Mouse (Mus musculus): ENCODE results near the gene Eva1c. TPM values are rescaled to one million over a fixed set of nuclear protein-coding genes. Genes with fewer than 3 reads are reported as not detected.

Gene Eva1c
- polyA plus RNA-seq, 1 experiment = 10.6 TPM

DNA sequence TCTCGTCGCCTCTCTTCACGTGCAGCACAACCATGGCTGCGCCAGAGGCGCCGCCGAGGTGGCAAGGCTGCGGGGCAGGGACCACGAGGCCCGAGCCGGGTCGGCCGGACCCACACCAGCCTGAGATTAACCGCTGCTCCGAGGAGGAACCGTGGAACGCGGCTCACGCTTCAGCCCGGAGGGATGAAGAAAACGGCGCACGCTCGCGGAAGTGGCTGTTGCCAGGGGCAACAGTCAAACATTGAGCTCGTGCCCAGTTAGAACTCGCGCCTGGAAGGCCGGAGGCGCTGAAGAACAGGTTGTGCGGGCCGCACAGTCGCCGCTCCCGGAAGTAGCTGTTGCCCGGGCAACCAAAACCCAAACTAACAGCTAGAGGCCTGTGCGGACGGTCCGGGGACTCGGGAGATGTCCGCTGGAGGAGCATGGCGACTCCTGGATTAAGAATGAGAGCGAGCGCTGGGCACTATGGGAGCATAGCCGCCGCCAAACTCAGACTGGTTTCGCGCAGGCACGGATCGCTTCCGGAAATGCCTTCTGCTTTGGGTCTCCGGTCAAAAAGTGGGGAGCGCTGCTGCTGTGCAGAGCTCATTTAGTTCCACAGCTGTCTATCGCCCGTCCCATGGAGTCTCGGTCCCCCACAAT, 108.3 kb downstream of the Eva1c start, which contains the start of gene Cfap298:
Gene Cfap298 (minus strand): TSS at position 428 of the 642 bp plus-strand sequence.
- under 1% methylated on average over 56 of the region's 56 CpGs for WGBS
- peak within 1 kb of the TSS; percentile 72 for H3K4me3 ChIP-seq (replicated peaks; ENCODE audit: control insufficient read depth, low read depth, low read length)
- no peaks in the 10 kb centered on the region for H3K4me1 ChIP-seq (ENCODE audit: control insufficient read depth, insufficient read depth, low read length)
- peak within 1 kb of the TSS; percentile 59; the same call in 1 of the 2 replicates for H3K27ac ChIP-seq (ENCODE audit: control insufficient read depth, insufficient read depth, low read depth, low read length, poor library complexity)
- TF ChIP-seq CTCF (IDR thresholded peaks at IDR 0.05; ENCODE audit: control insufficient read depth, insufficient read depth, low read length) (no peak), POLR2A (IDR thresholded peaks at IDR 0.05; ENCODE audit: borderline replicate concordance, control insufficient read depth, low read depth, low read length) (peak; percentile 57; the same call in 1 of the 2 replicates)

DNA sequence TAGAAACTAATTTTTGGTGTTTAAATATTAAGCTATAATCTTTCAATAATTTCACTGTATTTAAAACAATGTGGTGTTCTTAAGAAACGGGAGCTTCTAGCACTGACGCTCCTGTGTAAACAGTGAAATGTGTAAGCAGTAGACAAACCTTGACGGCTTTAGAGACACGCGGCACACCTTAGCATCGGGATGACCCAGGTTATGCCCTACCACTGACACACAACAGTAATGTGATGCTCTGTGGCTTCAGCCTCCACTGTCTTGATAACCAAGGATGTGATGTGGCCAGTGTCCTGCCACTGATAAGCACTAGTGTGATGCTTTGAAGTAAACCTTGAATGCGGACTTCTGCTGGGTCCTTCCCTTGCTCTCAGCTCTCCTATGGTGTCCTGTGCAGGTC, 114.7 kb downstream of the Eva1c start:
- no peak overlapping the region for H3K4me3 ChIP-seq (replicated peaks; ENCODE audit: control insufficient read depth, low read depth, low read length)
- no peak for TF ChIP-seq CTCF (IDR thresholded peaks at IDR 0.05; ENCODE audit: control insufficient read depth, insufficient read depth, low read length)
- no peak for TF ChIP-seq POLR2A (IDR thresholded peaks at IDR 0.05; ENCODE audit: borderline replicate concordance, control insufficient read depth, low read depth, low read length)
- WGBS = 93% methylated on average over 7 of the region's 7 CpGs
- no peaks in the 10 kb centered on the region for H3K4me1 ChIP-seq (ENCODE audit: control insufficient read depth, insufficient read depth, low read length)
- H3K27ac ChIP-seq (ENCODE audit: control insufficient read depth, insufficient read depth, low read depth, low read length, poor library complexity) = no peak overlapping the region

DNA sequence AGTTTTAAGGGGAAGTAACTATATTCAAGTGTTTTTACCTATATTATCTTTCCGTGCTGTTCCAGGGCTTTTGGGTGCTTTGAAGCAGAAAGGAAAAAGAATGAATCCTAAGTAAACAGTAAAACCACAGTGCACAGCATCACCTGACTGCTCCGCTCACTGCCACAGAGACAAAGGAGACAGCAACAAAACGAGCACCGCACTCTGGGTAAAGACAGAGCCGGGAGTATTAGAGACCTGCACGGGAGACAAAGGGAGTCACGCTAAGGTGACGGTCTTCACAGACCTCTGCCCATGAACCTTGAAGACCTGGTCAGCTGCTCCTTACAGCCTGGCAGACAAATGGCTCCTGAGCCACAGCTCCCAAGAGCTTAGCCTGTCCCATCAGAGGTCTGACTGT, 120.5 kb downstream of the Eva1c start:
- Histone ChIP-seq H3K4me1 (ENCODE audit: control insufficient read depth, insufficient read depth, low read length) (no peaks in the 10 kb centered on the region), H3K4me3 (replicated peaks; ENCODE audit: control insufficient read depth, low read depth, low read length) (no peak overlapping the region), H3K27ac (ENCODE audit: control insufficient read depth, insufficient read depth, low read depth, low read length, poor library complexity) (no peak overlapping the region)
- TF ChIP-seq CTCF (IDR thresholded peaks at IDR 0.05; ENCODE audit: control insufficient read depth, insufficient read depth, low read length) (no peak), POLR2A (IDR thresholded peaks at IDR 0.05; ENCODE audit: borderline replicate concordance, control insufficient read depth, low read depth, low read length) (no peak)
- WGBS = 93% methylated on average over 8 of the region's 8 CpGs

DNA sequence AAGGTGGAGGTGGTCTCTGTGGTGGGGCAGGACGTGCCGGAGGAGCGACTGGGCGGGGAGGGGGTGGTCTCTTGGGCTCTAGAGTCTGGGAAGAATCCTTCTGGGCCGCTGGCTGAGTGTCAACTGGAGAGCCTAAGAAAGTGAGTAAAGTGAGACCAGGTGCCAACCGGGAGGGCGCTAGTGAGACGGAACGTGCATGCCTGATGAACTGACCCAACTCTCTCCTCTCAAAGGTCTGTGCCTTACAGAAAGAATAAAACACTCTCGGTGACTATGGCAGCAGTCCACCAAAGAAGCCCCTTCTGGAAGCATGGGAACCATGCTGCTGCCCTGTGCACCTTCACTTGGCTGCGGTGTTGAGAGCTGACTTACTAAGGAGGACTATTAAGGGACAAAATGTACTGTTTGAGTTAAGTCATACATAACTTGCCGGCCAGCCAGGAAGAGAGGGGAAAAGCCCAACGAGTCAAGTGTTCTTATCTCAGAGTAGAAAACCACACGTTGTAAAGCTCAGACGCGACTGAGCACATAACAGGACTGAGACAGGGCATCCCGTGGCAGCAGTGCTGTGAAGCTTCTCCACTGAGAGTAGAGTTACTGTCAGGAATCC, 123.9 kb downstream of the Eva1c start:
- TF ChIP-seq CTCF (IDR thresholded peaks at IDR 0.05; ENCODE audit: control insufficient read depth, insufficient read depth, low read length) = no peak
- no peak for TF ChIP-seq POLR2A (IDR thresholded peaks at IDR 0.05; ENCODE audit: borderline replicate concordance, control insufficient read depth, low read depth, low read length)
- Histone ChIP-seq H3K4me3 (replicated peaks; ENCODE audit: control insufficient read depth, low read depth, low read length) (no peak overlapping the region), H3K4me1 (ENCODE audit: control insufficient read depth, insufficient read depth, low read length) (no peaks in the 10 kb centered on the region), H3K27ac (ENCODE audit: control insufficient read depth, insufficient read depth, low read depth, low read length, poor library complexity) (no peak overlapping the region)
- WGBS = 72% methylated on average over 17 of the region's 17 CpGs

DNA sequence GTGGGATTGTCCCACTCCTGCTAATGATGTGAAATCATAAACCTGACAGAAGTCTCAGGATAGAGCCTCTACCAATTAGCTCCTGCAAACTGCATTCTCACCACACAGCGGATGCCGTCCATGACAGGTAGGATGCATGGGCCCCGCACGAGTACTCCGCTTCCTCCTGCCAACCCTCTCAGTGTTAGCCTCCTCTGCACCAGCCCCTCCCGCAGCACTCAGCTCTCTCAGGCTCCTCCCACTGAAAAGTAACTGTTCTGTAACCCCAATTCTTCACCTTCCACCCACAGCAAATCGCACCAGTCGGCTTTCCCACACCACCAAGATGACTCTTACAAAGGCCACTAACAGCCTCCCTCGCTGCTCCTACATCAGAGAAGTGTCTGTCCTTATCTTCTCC, 126.6 kb downstream of the Eva1c start:
- no peak overlapping the region for H3K27ac ChIP-seq (ENCODE audit: control insufficient read depth, insufficient read depth, low read depth, low read length, poor library complexity)
- no peaks in the 10 kb centered on the region for H3K4me1 ChIP-seq (ENCODE audit: control insufficient read depth, insufficient read depth, low read length)
- TF ChIP-seq POLR2A (IDR thresholded peaks at IDR 0.05; ENCODE audit: borderline replicate concordance, control insufficient read depth, low read depth, low read length) (no peak), CTCF (IDR thresholded peaks at IDR 0.05; ENCODE audit: control insufficient read depth, insufficient read depth, low read length) (no peak)
- H3K4me3 ChIP-seq (replicated peaks; ENCODE audit: control insufficient read depth, low read depth, low read length) = no peak overlapping the region
- 83% methylated on average over 9 of the region's 9 CpGs for WGBS

DNA sequence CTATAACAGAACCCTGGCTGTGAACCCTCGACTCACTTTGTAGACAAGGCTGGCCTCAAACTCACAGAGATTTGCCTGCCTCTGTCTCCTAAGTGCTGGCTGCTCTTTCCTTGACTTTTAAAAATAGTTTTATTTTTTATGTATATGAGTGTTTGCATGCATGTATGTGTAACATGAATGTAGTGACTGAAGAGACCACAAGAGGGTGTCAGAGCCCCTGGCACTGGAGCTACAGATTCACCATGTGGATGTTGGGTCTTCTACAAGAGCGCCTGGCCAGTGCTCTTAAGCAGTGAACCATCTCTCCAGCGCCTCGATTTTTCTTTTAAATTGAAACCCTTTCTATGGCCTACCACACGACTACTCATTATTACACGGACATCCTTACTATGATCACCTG, 127.3 kb downstream of the Eva1c start:
- TF ChIP-seq POLR2A (IDR thresholded peaks at IDR 0.05; ENCODE audit: borderline replicate concordance, control insufficient read depth, low read depth, low read length) (no peak), CTCF (IDR thresholded peaks at IDR 0.05; ENCODE audit: control insufficient read depth, insufficient read depth, low read length) (no peak)
- no peaks in the 10 kb centered on the region for H3K4me1 ChIP-seq (ENCODE audit: control insufficient read depth, insufficient read depth, low read length)
- no peak overlapping the region for H3K4me3 ChIP-seq (replicated peaks; ENCODE audit: control insufficient read depth, low read depth, low read length)
- H3K27ac ChIP-seq (ENCODE audit: control insufficient read depth, insufficient read depth, low read depth, low read length, poor library complexity) = no peak overlapping the region
- WGBS = 89% methylated on average over 6 of the region's 6 CpGs

Other genes starting within 250 kb of the Eva1c start
- gene Mis18a, start 99.3 kb upstream of the Eva1c start, polyA plus RNA-seq (2011; ENCODE audit: insufficient read depth, insufficient read length, low replicate concordance, missing spikeins) = 20.3 and 21.8 TPM in 2 replicates
- 8.2 and 8.5 TPM in 2 replicates for gene Mrap, start 88.5 kb upstream of the Eva1c start, polyA plus RNA-seq (2011; ENCODE audit: insufficient read depth, insufficient read length, low replicate concordance, missing spikeins)
- gene Urb1, start 16.3 kb upstream of the Eva1c start, polyA plus RNA-seq (2011; ENCODE audit: insufficient read depth, insufficient read length, low replicate concordance, missing spikeins) = 3.4 and 5.1 TPM in 2 replicates
- gene Cfap298, start 108.4 kb downstream of the Eva1c start, polyA plus RNA-seq (2011; ENCODE audit: insufficient read depth, insufficient read length, low replicate concordance, missing spikeins) = 17.7 and 19.5 TPM in 2 replicates
- 17.2 and 38.2 TPM in 2 replicates for gene Synj1, start 184.6 kb downstream of the Eva1c start, polyA plus RNA-seq (2011; ENCODE audit: insufficient read depth, insufficient read length, low replicate concordance, missing spikeins)
- 44.3 and 72.0 TPM in 2 replicates for gene Paxbp1, start 217.8 kb downstream of the Eva1c start, polyA plus RNA-seq (2011; ENCODE audit: insufficient read depth, insufficient read length, low replicate concordance, missing spikeins)